Mouse (Mus musculus) monocyte, adult 59 days (primary cell): Measurements from ENCODE around the gene Clba1. TPM values are rescaled to one million over a fixed set of nuclear protein-coding genes. Genes with fewer than 3 reads are reported as not detected.

Source experiments
- total RNA-seq, 2 experiments: library from RNA; stranded (reverse); gene quantifications; one replicate each; pipeline ENCODE4 v1.2.4; 2023

Gene Clba1
- total RNA-seq = 1 to 10 TPM; 1.5 to 2.5 TPM

DNA sequence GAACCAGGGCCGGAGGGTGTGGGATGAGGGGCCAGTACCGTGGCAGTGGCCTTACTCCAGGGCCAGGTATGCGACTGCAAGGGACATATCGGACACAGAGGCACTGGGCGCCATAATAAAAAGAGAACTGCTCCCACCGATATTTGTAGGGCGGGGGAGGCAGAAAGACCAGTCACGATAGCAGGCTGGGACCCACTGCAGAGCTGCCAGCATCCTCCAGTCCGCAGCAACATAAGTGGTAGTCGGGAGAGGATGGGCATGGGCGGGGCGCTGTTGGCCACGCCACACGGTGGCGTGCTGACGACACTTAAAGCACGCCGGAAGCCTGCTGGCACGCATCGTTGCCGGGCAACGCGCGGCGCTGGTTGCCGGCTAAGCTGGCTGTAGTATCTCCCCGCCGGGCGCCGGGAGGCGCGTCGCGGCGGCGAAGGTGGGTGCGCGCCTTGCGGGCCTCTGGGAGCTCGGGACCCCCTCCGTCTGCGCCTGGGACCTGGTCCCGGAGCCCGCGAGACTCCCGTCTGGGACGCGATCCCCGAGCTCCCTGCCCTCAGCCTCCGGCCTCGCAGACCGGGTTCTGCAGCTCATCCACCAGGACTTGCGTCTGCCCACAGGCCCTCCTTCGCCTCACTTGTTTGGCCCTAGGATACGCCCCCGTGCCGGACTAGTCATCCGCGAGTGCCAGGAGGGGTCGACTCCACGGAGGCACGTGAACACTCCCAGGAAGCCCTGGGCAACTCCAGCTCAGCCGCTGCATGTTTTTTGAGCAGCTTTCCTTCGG lies at the start of gene Clba1:
TSS of gene Clba1 (plus strand) at position 351 of the 778 bp plus-strand sequence.

DNA sequence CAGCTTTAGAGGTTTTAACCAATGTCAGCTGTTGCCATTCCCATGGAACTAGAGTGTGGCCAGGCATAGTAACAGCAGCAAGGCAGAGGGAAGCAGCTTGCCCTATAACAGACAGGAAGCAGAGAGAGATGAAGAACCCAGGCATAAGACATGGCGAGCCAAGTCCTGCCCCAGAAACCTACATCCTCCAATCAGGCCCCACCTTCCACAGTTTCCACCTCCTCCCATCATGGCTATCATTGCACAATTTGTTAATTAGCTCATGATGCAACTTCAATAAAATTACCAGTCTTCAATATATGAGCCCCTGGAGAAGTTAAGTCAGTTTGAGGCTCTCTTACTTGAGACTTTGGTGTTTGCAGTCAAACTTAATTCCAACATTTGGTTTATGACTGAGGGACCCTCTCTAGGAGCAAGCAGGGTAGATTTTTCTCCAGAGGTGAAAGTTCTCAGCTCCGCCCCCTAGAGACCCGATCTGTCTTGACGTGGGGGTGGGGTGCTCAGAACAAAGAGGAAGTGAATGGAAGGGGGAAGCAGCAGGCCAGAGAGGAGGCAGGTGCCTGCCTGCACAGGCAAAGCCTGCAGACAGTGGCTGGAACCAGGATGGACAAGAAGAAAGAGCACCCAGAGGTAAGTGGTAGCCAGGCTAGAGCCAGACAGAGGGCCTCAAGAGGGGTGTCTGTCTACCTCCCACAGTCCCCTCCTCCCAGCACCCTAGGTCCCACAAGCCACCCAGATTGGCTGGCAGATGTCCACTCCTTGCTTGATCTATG lies 48.4 kb upstream of the Clba1 start, which contains the start of gene Pld4:
TSS of gene Pld4 (plus strand) at position 502 of the 773 bp plus-strand sequence.

DNA sequence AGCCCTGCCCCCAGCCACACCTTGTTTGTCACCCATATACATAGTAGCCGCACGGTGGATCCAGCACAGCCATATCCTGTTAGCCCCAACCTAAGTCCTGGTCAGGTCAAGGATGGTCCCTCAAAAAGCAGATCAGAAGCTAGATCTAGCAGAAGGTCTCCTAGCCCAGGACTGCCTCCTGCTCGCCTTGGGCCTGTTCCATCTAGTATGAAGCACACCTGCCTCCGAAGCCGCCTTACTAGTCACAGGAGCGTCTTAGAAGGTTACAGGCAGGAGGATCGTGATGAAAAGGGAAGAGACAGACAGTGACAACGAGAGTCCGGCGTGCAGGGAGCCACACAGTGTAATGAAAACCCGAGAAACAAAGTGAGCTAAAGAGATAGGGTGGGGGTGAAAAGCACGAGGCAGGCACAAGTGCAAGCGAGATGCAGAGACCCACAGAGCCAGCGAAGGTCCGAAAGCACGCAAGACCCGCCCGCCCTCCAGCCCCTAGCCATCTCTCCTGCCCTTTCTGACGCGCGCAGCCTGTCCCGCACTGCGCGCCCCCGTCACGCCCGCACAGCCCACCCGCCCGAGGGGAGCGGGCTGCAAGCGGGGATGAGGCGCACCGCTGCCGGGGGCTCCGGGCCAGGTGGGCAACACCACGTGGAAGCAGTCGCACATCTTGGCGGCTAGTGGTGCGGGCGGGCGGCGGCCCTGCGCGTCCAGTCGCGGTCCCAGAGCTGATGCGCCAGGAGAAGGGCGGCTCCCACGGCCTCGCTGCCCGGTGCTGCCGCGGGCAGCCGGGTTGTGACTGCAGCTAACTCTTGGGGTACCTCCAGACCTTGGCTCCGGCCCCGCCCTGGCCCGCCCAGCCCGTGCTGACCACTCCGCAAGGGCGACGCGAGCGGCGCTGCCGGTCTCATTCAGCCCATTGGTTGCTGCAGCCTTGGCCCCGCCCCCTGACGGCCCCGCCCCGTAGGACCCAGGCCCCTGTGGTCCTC lies 6.6 kb upstream of the Clba1 start, which contains the start of gene Ahnak2:
TSS of gene Ahnak2 (minus strand) at position 794 of the 983 bp plus-strand sequence.

DNA sequence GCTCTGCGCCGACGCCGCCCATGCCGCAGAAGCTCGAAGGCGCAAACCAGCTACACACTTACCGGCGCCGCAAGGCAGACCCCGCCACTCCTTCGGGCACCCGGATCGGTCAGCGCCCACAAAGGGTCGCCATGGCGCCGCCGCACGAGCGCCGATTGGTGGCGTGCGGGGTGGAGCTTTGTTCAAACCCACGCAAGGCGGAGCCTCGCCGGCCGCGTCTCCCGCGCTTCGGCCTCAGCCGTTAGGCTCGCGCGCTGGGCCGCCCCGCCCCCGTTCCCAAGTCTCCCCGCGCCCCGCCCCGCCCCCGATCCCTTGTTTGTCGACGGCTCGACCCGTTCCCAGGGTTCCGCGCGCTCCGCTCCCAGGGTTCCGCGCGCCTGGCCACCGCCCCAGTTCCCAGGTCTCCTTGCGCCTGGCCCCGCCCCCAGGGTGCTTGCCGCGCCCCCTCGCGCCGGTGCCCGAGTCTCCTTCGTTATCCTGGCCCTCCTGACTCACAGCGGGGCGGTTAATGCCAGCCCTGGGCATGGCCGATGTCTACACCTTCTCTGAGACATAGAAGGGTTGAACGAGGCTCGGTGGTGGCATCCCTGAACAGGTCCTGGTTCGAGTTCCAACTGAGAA lies 20.6 kb downstream of the Clba1 start, which contains the start of gene Cdca4:
TSS of gene Cdca4 (minus strand) at position 180 of the 621 bp plus-strand sequence.

Other genes with a start within 250 kb of the Clba1 start
- gene Inf2, start 220.2 kb upstream of the Clba1 start, total RNA-seq = 100 to 1,000 TPM; 111 TPM
- gene Adssl1, start 188.9 kb upstream of the Clba1 start, total RNA-seq = 100 to 1,000 TPM in 1 of 2 experiments, 10 to 100 TPM in 1; 98.8 to 102 TPM
- 10 to 100 TPM; 39.1 to 43.4 TPM for gene Siva1, start 164.3 kb upstream of the Clba1 start, total RNA-seq
- gene Akt1, start 134.1 kb upstream of the Clba1 start, total RNA-seq = 100 to 1,000 TPM; 265 to 273 TPM
- gene Zbtb42, start 130.1 kb upstream of the Clba1 start, total RNA-seq = 10 to 100 TPM; 12.0 to 14.5 TPM
- 1 to 10 TPM in 1 of 2 experiments, under 1 TPM in 1; 0.68 to 2.7 TPM for gene Cep170b, start 88.5 kb upstream of the Clba1 start, total RNA-seq
- gene Pld4, start 48.3 kb upstream of the Clba1 start, total RNA-seq = 1,000 to 10,000 TPM; 1,046 to 1,124 TPM
- gene Ahnak2, start 6.3 kb upstream of the Clba1 start, total RNA-seq = 1 to 10 TPM; 4.4 to 5.4 TPM
- 10 to 100 TPM; 16.6 to 17.5 TPM for gene Cdca4, start 20.5 kb downstream of the Clba1 start, total RNA-seq
- gene Gpr132, start 59.3 kb downstream of the Clba1 start, total RNA-seq = 100 to 1,000 TPM; 208 to 247 TPM
- gene Jag2, start 120.8 kb downstream of the Clba1 start, total RNA-seq = 1 to 10 TPM; 3.6 to 4.5 TPM
- gene Nudt14, start 133.2 kb downstream of the Clba1 start, total RNA-seq = 10 to 100 TPM; 11.6 to 13.5 TPM
- gene Btbd6, start 167.5 kb downstream of the Clba1 start, total RNA-seq = 1 to 10 TPM; 3.8 to 4.5 TPM
- 100 to 1,000 TPM in 1 of 2 experiments, 10 to 100 TPM in 1; 93.0 to 106 TPM for gene Brf1, start 191.8 kb downstream of the Clba1 start, total RNA-seq
- 100 to 1,000 TPM; 145 to 154 TPM for gene Pacs2, start 205.6 kb downstream of the Clba1 start, total RNA-seq